Mouse (Mus musculus) heart, embryonic 14.5 days (tissue): ENCODE measurements around the gene Psmg3. TPM values are rescaled to one million over a fixed set of nuclear protein-coding genes. Genes with fewer than 3 reads are reported as not detected.

Source experiments
- ATAC-seq: fragments of 200-750 bp; cut with Nextera tagmentation; 2 replicates; pipeline ENCODE4 v1.8.0; 2017; ENCODE audit warnings: low read depth, moderate TSS enrichment; ENCODE audit not compliant: insufficient number of reproducible peaks, insufficient read depth, low FRiP score
- H3K27ac ChIP-seq, 2 experiments: fragments of 200-500 bp in 1 of 2; fragments of 300-500 bp in 1 of 2; sonication (generic) in 1 of 2; replicated peaks in 1 of 2; 2 replicates each; pipeline ENCODE4 v1.5.1; 2012 to 2014; ENCODE audit warnings: low read depth in 2 of 2, low read length in 2 of 2, control low read depth in 1 of 2, mild to moderate bottlenecking in 1 of 2, mixed read lengths in 1 of 2; ENCODE audit not compliant: control insufficient read depth in 1 of 2, insufficient read depth in 1 of 2
- H3K27me3 ChIP-seq: fragments of 300-500 bp; sonication (generic); 2 replicates; pipeline ENCODE4 v1.6.1; 2014; ENCODE audit warnings: mild to moderate bottlenecking, low read length, control low read depth; ENCODE audit not compliant: control insufficient read depth, insufficient read depth
- H3K36me3 ChIP-seq: fragments of 300-500 bp; sonication (generic); 2 replicates; pipeline ENCODE4 v1.6.1; 2014; ENCODE audit warnings: mild to moderate bottlenecking, control low read depth, low read length, mixed read lengths; ENCODE audit not compliant: control insufficient read depth, insufficient read depth
- H3K4me1 ChIP-seq, 2 experiments: fragments of 200-500 bp in 1 of 2; fragments of 300-500 bp in 1 of 2; sonication (generic) in 1 of 2; 2 replicates each; pipeline ENCODE4 v1.6.1; 2012 to 2014; ENCODE audit warnings: low read length in 2 of 2, control low read depth in 1 of 2, mixed read lengths in 1 of 2; ENCODE audit not compliant: control insufficient read depth in 2 of 2, insufficient read depth in 2 of 2
- H3K4me2 ChIP-seq: fragments of 300-500 bp; sonication (generic); 2 replicates; pipeline ENCODE4 v1.6.1; 2014; ENCODE audit warnings: mild to moderate bottlenecking, low read length
- H3K4me3 ChIP-seq, 2 experiments: fragments of 200-500 bp in 1 of 2; fragments of 300-500 bp in 1 of 2; sonication (generic) in 1 of 2; 2 replicates each; pipeline ENCODE4 v1.5.1; 2012 to 2014; ENCODE audit warnings: low read length in 2 of 2, mild to moderate bottlenecking in 2 of 2, control low read depth in 1 of 2, low read depth in 1 of 2, moderate library complexity in 1 of 2; ENCODE audit not compliant: control insufficient read depth in 1 of 2, insufficient read depth in 1 of 2
- H3K9ac ChIP-seq: fragments of 300-500 bp; sonication (generic); 2 replicates; pipeline ENCODE4 v1.6.1; 2014; ENCODE audit warnings: mild to moderate bottlenecking, low read length
- H3K9me3 ChIP-seq: fragments of 300-500 bp; sonication (generic); 2 replicates; pipeline ENCODE4 v1.6.1; 2016; ENCODE audit warnings: low read length, control low read depth; ENCODE audit not compliant: control insufficient read depth
- WGBS: fragments of 180-500 bp; shearing (Covaris S2); extraction: QIAGEN DNeasy Blood & Tissue Kit; methylation state at CpG from one replicate; pipeline ENCODE4 v1.1.7; 2014; 5-methylcytosine and 5-hydroxymethylcytosine counted together
- polyA plus RNA-seq: library from polyadenylated mRNA; unstranded; fragments of >200 nt; fragmentation: Nextera tagmentation; extraction: Ambion mirVana; gene quantifications from 2 replicates; pipeline ENCODE4 v1.2.1, GENCODE M21; 2014

Gene Psmg3
- polyA plus RNA-seq, 1 experiment from 2014 or later = 44.5 TPM

- H3K4me2 ChIP-seq = peak overlapping the region; percentile 41
- peak overlapping the region; percentile 47 for H3K9ac ChIP-seq
- H3K27me3 ChIP-seq = no peaks in the 10 kb centered on the region
- H3K4me1 ChIP-seq = peaks cover 17 to 33% of the 10 kb centered on the region in 2 experiments
- no peak overlapping the region for H3K4me3 ChIP-seq
- no peaks in the 10 kb centered on the region for H3K9me3 ChIP-seq
- peak overlapping the region; percentile 58 to 79 for H3K27ac ChIP-seq
- peaks cover 37% of the 10 kb centered on the region for H3K36me3 ChIP-seq
- peak; percentile 54 for ATAC-seq
- WGBS = 4% methylated on average over 6 of the region's 6 CpGs
Observed at GRCm38 (mm10) chr5:139804107-139804551, 22.6 kb downstream of the Psmg3 start.

- H3K4me3 ChIP-seq = no peak overlapping the region
- H3K27me3 ChIP-seq = no peaks in the 10 kb centered on the region
- H3K4me1 ChIP-seq = peaks cover 20 to 38% of the 10 kb centered on the region in 2 experiments
- peak overlapping the region; percentile 47 for H3K9ac ChIP-seq
- H3K9me3 ChIP-seq = no peaks in the 10 kb centered on the region
- H3K4me2 ChIP-seq = peak overlapping the region; percentile 41
- H3K36me3 ChIP-seq = peaks cover 40% of the 10 kb centered on the region
- H3K27ac ChIP-seq = peak overlapping the region; percentile 58 to 79; a peak in 3 of 4 replicates
- peak; percentile 49 for ATAC-seq
- WGBS = 5% methylated on average over 12 of the region's 12 CpGs
Observed at GRCm38 (mm10) chr5:139803601-139804102, 23.0 kb downstream of the Psmg3 start.

GRCm38 (mm10) chr5:139803165-139803564 is 23.5 kb downstream of the Psmg3 start:
- no peaks in the 10 kb centered on the region for H3K9me3 ChIP-seq
- no peak for ATAC-seq
- no peak overlapping the region; a peak in 1 of 4 replicates for H3K27ac ChIP-seq
- peaks cover 25 to 43% of the 10 kb centered on the region in 2 experiments for H3K4me1 ChIP-seq
- peaks cover 40% of the 10 kb centered on the region for H3K36me3 ChIP-seq
- no peak overlapping the region for H3K9ac ChIP-seq
- H3K27me3 ChIP-seq = no peaks in the 10 kb centered on the region
- H3K4me2 ChIP-seq = no peak overlapping the region
- no peak overlapping the region for H3K4me3 ChIP-seq
- WGBS = 74% methylated on average over 8 of the region's 8 CpGs

- peaks cover 40% of the 10 kb centered on the region for H3K36me3 ChIP-seq
- no peak overlapping the region for H3K4me2 ChIP-seq
- H3K4me1 ChIP-seq = peaks cover 37 to 56% of the 10 kb centered on the region in 2 experiments
- H3K4me3 ChIP-seq = no peak overlapping the region
- H3K9me3 ChIP-seq = no peaks in the 10 kb centered on the region
- no peak overlapping the region for H3K27ac ChIP-seq
- H3K9ac ChIP-seq = no peak overlapping the region
- ATAC-seq = no peak
- WGBS = 95% methylated on average over 10 of the region's 10 CpGs
- no peaks in the 10 kb centered on the region for H3K27me3 ChIP-seq
Observed at GRCm38 (mm10) chr5:139801880-139802279, 24.8 kb downstream of the Psmg3 start.

- peaks cover 43 to 62% of the 10 kb centered on the region in 2 experiments for H3K4me1 ChIP-seq
- H3K4me3 ChIP-seq = no peak overlapping the region
- H3K4me2 ChIP-seq = no peak overlapping the region
Observed at GRCm38 (mm10) chr5:139801231-139801630, 25.5 kb downstream of the Psmg3 start.

GRCm38 (mm10) chr5:139799801-139800590 is 26.7 kb downstream of the Psmg3 start:
- Histone ChIP-seq H3K9ac (no peak overlapping the region), H3K36me3 (peaks cover 40% of the 10 kb centered on the region), H3K4me2 (no peak overlapping the region), H3K9me3 (no peaks in the 10 kb centered on the region), H3K27ac (0 out of 4 replicates have a peak overlapping the region, but pooled peaks of 1 of the 2 experiments have one; percentile 37), H3K4me3 (no peak overlapping the region), H3K27me3 (no peaks in the 10 kb centered on the region), H3K4me1 (peaks cover 54 to 75% of the 10 kb centered on the region in 2 experiments)
- 89% methylated on average over 33 of the region's 33 CpGs for WGBS
- no peak for ATAC-seq

More at GRCm38 (mm10) chr5:139801231-139801630, 25.5 kb downstream of the Psmg3 start:
- peaks cover 40% of the 10 kb centered on the region for H3K36me3 ChIP-seq
- no peak overlapping the region for H3K9ac ChIP-seq
- H3K27ac ChIP-seq = no peak overlapping the region
- H3K9me3 ChIP-seq = no peaks in the 10 kb centered on the region
- H3K27me3 ChIP-seq = no peaks in the 10 kb centered on the region
- 81% methylated on average over 8 of the region's 8 CpGs for WGBS
- ATAC-seq = no peak

- peaks cover 57 to 76% of the 10 kb centered on the region in 2 experiments for H3K4me1 ChIP-seq
- no peaks in the 10 kb centered on the region for H3K9me3 ChIP-seq
- H3K27me3 ChIP-seq = no peaks in the 10 kb centered on the region
- H3K27ac ChIP-seq = peak overlapping the region in 1 of 2 experiments; percentile 94; a peak in 1 of 4 replicates
- no peak overlapping the region for H3K4me3 ChIP-seq
- peak overlapping the region; percentile 58; the same call in 1 of the 2 replicates for H3K4me2 ChIP-seq
- H3K36me3 ChIP-seq = peaks cover 40% of the 10 kb centered on the region
- no peak for ATAC-seq
- 87% methylated on average over 9 of the region's 9 CpGs for WGBS
- peak overlapping the region; percentile 38; the same call in 1 of the 2 replicates for H3K9ac ChIP-seq
Observed at GRCm38 (mm10) chr5:139799041-139799440, 27.6 kb downstream of the Psmg3 start.
